Mouse (Mus musculus) stomach, postnatal 0 days (tissue): ENCODE data around the gene Ahcyl1. TPM values are rescaled to one million over a fixed set of nuclear protein-coding genes. Genes with fewer than 3 reads are reported as not detected.

Source experiments
- ATAC-seq: fragments of 200-750 bp; cut with Nextera tagmentation; 2 replicates; pipeline ENCODE4 v1.8.0; 2017; ENCODE audit not compliant: low FRiP score, low TSS enrichment
- DNase-seq: peaks from one replicate; pipeline ENCODE4 v3.0.0-alpha.2; 2016; ENCODE audit warnings: low spot score
- H3K27ac ChIP-seq: fragments of 300-500 bp; sonication (generic); replicated peaks from 2 replicates; pipeline ENCODE4 v1.5.1; 2014; ENCODE audit warnings: mild to moderate bottlenecking, control low read depth
- H3K27me3 ChIP-seq: fragments of 300-500 bp; sonication (generic); 2 replicates; pipeline ENCODE4 v1.6.1; 2014; ENCODE audit warnings: low read length; ENCODE audit not compliant: control insufficient read depth, insufficient read depth
- H3K36me3 ChIP-seq: fragments of 300-500 bp; sonication (generic); 2 replicates; pipeline ENCODE4 v1.6.1; 2014; ENCODE audit warnings: low read length, mixed read lengths; ENCODE audit not compliant: control insufficient read depth, insufficient read depth
- H3K4me1 ChIP-seq: fragments of 300-500 bp; sonication (generic); replicated peaks from 2 replicates; pipeline ENCODE4 v1.6.1; 2014; ENCODE audit warnings: antibody characterized with exemption; ENCODE audit not compliant: control insufficient read depth, insufficient read depth
- H3K4me2 ChIP-seq: fragments of 300-500 bp; sonication (generic); replicated peaks from 2 replicates; pipeline ENCODE4 v1.6.1; 2014; ENCODE audit warnings: low read depth, mild to moderate bottlenecking, control low read depth, moderate library complexity
- H3K4me3 ChIP-seq: fragments of 300-500 bp; sonication (generic); 2 replicates; pipeline ENCODE4 v1.5.1; 2014; ENCODE audit warnings: low read depth, low read length, control low read depth
- H3K9ac ChIP-seq: fragments of 300-500 bp; sonication (generic); 2 replicates; pipeline ENCODE4 v1.6.1; 2014; ENCODE audit warnings: mild to moderate bottlenecking, low read length, control low read depth, mixed read lengths
- H3K9me3 ChIP-seq: fragments of 300-500 bp; sonication (generic); 2 replicates; pipeline ENCODE4 v1.6.1; 2016; ENCODE audit warnings: low read length; ENCODE audit not compliant: control insufficient read depth
- CTCF ChIP-seq: IDR thresholded peaks from 2 replicates; pipeline ENCODE4 v1.5.1; 2016; ENCODE audit warnings: antibody characterized with exemption, low read depth, mild to moderate bottlenecking, moderate library complexity
- EP300 ChIP-seq: optimal IDR thresholded peaks from 2 replicates; pipeline ENCODE3; 2016; ENCODE audit warnings: antibody characterized with exemption
- WGBS: fragments of 180-500 bp; shearing (Covaris S2); extraction: QIAGEN DNeasy Blood & Tissue Kit; methylation state at CpG from one replicate; pipeline ENCODE4 v1.1.7; 2014; 5-methylcytosine and 5-hydroxymethylcytosine counted together
- polyA plus RNA-seq: library from polyadenylated mRNA; unstranded; fragments of >200 nt; fragmentation: Nextera tagmentation; extraction: Ambion mirVana; gene quantifications from 2 replicates; pipeline ENCODE4 v1.2.1, GENCODE M21; 2015

Ahcyl1 gene
- polyA plus RNA-seq, 1 experiment from 2014 or later: 39.8 TPM

DNA sequence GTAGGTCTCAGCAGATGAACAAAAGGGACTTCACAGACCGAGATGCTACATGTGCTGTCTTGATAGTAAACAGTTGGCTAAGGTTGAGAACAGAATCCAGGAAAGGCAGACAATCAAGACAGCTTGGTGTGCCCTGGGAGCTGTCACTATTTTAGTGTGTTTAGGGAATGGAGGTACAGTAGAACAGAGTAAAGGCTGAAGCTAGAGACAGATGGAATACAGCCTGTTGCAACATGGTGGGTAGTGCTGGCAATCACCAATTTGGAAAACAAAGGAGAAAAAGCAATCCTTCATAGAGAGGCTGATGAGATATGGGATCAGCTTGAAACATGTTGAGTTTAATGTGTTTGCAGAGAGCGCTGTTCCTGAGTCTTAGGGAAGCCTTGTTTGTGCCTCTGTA lies 4.3 kb upstream of the Ahcyl1 start:
- 87% methylated on average over 2 of the region's 2 CpGs for WGBS
- ATAC-seq (no peak), DNase-seq (no peak)
- TF ChIP-seq CTCF (no peak), EP300 (no peak)
- Histone ChIP-seq H3K9me3 (no peaks in the 10 kb centered on the region), H3K4me1 (no peaks in the 10 kb centered on the region), H3K27ac (no peak overlapping the region), H3K27me3 (no peaks in the 10 kb centered on the region), H3K4me2 (no peak overlapping the region), H3K36me3 (no peaks in the 10 kb centered on the region), H3K9ac (no peak overlapping the region), H3K4me3 (no peak overlapping the region)

DNA sequence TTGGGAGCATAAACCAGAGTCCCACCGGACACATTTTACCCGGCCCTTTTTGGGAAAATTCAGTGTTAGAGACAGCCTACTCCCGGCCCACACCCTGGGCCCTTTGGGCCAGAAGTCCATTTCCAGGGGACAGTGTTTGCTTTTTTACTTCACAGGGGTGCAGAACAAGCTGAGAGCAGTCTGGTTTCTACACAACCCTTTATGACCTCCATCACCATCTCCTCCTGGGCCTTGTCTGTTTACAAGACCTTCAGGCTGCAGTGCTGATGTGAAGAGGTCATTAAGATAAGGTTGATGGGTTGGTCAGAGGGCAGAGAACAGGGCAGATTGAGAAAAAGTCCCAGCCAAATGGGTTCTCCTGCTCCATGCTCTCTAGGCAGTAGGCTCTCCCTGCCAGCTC lies 550 bp upstream of the Ahcyl1 start:
- no peak overlapping the region for H3K4me3 ChIP-seq
- ATAC-seq: peak; percentile 2; the same call in 1 of the 2 replicates

DNA sequence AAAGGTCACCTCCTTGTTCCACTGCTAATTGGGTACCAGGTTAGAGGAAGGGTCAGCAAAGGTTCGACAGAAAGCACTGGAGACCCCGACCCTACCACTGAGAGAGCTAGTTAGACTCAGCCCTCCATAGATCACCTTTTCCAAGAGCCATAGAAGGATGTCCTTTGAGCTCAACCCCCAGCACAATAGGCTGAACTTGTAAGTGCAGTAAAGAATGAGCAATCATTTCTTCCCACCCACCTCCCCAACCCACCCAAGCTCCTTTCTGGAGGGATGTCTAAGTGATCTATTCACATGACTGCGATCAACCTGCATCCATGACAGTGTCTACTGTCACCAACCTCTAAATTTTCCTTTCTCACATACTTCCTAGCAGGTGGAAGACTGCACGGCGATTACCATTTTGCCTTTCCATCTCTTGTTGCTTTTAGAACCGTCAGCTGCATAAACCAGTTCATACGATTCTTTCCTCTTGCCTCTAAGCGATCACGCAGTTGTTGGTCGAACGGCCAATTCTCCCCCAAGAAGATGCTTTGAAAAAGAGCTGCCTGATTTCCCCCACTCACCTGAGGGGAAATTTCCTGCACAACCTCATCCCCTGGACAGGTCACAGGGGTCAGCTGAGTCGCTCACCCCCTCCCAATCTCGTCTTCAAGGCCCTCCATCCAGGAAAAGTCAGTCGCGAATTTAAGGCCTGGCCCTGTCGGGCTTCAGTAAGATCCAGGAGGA lies 977 bp downstream of the Ahcyl1 start:
- no peaks in the 10 kb centered on the region; the same call in 1 of the 2 replicates for H3K4me1 ChIP-seq
- peak overlapping the region; percentile 60 for H3K4me2 ChIP-seq
- peak overlapping the region; percentile 97 for H3K27ac ChIP-seq
- H3K36me3 ChIP-seq: no peaks in the 10 kb centered on the region
- ATAC-seq (no peak), DNase-seq (no peak)
- peak overlapping the region; percentile 98 for H3K9ac ChIP-seq
- 3% methylated on average over 16 of the region's 16 CpGs for WGBS
- H3K4me3 ChIP-seq: peak overlapping the region; percentile 81
- H3K9me3 ChIP-seq: no peaks in the 10 kb centered on the region
- TF ChIP-seq CTCF: no peak
- H3K27me3 ChIP-seq: no peaks in the 10 kb centered on the region

More for the DNA sequence above, 550 bp upstream of the Ahcyl1 start:
- TF ChIP-seq CTCF (no peak), EP300 (no peak)
- 33% methylated on average over 3 of the region's 3 CpGs for WGBS
- Histone ChIP-seq H3K4me1 (no peaks in the 10 kb centered on the region; the same call in 1 of the 2 replicates), H3K27me3 (no peaks in the 10 kb centered on the region), H3K4me2 (peak overlapping the region; percentile 23; the same call in 1 of the 2 replicates), H3K9ac (no peak overlapping the region), H3K9me3 (no peaks in the 10 kb centered on the region), H3K36me3 (no peaks in the 10 kb centered on the region), H3K27ac (no peak overlapping the region)
- DNase-seq: no peak

DNA sequence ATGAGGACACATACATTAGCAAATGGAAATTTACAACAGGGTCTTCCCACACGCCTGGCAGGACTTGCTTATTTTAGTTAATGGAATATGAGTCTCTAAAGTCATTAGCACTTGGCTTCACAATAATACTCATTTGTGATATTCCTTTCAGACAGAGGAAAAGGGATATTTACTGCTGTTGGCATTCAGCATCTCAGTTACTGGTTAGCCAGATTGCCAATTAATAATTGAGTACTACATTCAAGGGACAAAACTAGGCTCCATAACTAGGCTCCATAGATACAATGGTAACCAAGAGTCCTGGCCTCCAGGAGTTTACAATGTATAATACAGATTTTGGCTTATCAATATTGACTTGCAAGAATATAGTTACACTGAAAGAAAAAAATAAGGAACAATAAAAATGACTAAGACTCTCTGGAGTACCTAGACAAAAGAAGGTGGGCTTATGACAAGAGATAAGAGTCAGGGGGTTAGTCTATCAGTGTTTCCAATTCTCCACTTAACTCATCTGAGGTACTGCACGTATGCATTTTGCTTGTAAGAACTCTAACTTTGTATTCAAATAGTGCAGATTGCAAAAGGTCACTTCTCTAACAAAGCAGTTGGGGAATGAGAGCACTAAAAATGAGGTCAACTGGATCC lies 2.0 kb downstream of the Ahcyl1 start:
- TF ChIP-seq EP300 (no peak), CTCF (no peak)
- Histone ChIP-seq H3K27ac (no peak overlapping the region), H3K4me2 (peak overlapping the region; percentile 60; the same call in 1 of the 2 replicates), H3K9ac (no peak overlapping the region), H3K27me3 (no peaks in the 10 kb centered on the region), H3K36me3 (no peaks in the 10 kb centered on the region), H3K9me3 (no peaks in the 10 kb centered on the region), H3K4me1 (no peaks in the 10 kb centered on the region; the same call in 1 of the 2 replicates), H3K4me3 (peak overlapping the region; percentile 81; the same call in 1 of the 2 replicates)
- ATAC-seq (no peak), DNase-seq (no peak)
- WGBS: 39% methylated on average over 2 of the region's 2 CpGs

DNA sequence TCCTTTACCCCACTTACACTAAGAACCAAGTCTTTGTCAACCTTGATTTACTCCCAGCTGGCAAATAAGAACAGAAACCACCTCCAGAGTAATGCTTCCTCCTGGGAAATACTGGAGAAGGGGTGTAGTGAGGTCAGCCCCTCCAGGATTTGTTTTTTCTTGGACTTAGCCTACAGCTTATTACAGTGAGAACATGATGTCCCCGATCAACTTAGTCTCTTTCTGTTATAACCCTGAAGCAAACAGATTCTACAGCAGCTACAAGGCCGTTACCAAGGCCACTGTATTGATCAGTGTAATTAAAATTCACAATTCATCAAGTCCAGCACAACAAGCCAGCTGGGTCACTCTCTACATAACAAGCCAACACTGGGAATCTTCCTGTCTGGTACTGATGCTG lies 6.0 kb downstream of the Ahcyl1 start:
- 61% methylated on average over 2 of the region's 2 CpGs for WGBS
- Histone ChIP-seq H3K27me3 (no peaks in the 10 kb centered on the region), H3K9me3 (no peaks in the 10 kb centered on the region), H3K27ac (peak overlapping the region; percentile 20; the same call in 1 of the 2 replicates), H3K9ac (no peak overlapping the region), H3K4me2 (no peak overlapping the region), H3K4me3 (no peak overlapping the region), H3K36me3 (no peaks in the 10 kb centered on the region), H3K4me1 (no peaks in the 10 kb centered on the region; the same call in 1 of the 2 replicates)
- DNase-seq (no peak), ATAC-seq (peak; percentile 29; the same call in 1 of the 2 replicates)
- TF ChIP-seq CTCF (no peak), EP300 (no peak)

DNA sequence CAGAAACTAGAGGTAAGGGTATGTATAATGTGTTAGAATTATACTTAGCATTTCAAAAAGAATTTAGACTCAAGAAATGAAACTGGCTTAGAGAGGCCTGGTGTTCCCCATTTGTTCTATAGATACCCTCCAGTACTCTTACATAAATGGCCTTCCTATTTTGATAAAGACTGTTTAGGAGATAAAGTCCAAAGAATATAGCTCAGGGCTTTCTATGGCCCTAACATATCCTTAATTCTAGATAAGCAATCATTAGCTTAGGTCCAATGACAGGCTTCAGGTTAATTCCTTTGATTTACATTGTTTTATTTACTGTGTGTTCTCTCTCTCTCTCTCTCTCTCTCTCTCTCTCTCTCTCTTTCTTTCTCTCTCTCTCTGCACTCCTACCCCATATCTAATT lies 7.1 kb downstream of the Ahcyl1 start:
- no peaks in the 10 kb centered on the region for H3K9me3 ChIP-seq
- no peaks in the 10 kb centered on the region; the same call in 1 of the 2 replicates for H3K4me1 ChIP-seq
- no peak overlapping the region for H3K4me2 ChIP-seq
- DNase-seq (no peak), ATAC-seq (no peak)
- H3K27me3 ChIP-seq: no peaks in the 10 kb centered on the region
- H3K4me3 ChIP-seq: no peak overlapping the region
- H3K9ac ChIP-seq: no peak overlapping the region
- H3K36me3 ChIP-seq: no peaks in the 10 kb centered on the region
- no peak for TF ChIP-seq CTCF
- TF ChIP-seq EP300: no peak
- H3K27ac ChIP-seq: no peak overlapping the region
